Mouse (Mus musculus) cortical plate, adult 2 months (tissue): ENCODE data around the gene Arfip1.

Source experiments
- CTCF ChIP-seq: fragments of 200-500 bp; IDR thresholded peaks from 2 replicates; pipeline ENCODE4 v1.5.1; 2011; ENCODE audit warnings: mild to moderate bottlenecking, control low read depth, low read length; ENCODE audit not compliant: insufficient read depth; ENCODE audit errors: extremely low read depth
- POLR2A ChIP-seq: fragments of 200-500 bp; IDR thresholded peaks from 2 replicates; pipeline ENCODE4 v1.6.1; 2011; ENCODE audit warnings: mild to moderate bottlenecking, low read length, control low read depth; ENCODE audit not compliant: insufficient read depth; ENCODE audit errors: extremely low read depth

DNA sequence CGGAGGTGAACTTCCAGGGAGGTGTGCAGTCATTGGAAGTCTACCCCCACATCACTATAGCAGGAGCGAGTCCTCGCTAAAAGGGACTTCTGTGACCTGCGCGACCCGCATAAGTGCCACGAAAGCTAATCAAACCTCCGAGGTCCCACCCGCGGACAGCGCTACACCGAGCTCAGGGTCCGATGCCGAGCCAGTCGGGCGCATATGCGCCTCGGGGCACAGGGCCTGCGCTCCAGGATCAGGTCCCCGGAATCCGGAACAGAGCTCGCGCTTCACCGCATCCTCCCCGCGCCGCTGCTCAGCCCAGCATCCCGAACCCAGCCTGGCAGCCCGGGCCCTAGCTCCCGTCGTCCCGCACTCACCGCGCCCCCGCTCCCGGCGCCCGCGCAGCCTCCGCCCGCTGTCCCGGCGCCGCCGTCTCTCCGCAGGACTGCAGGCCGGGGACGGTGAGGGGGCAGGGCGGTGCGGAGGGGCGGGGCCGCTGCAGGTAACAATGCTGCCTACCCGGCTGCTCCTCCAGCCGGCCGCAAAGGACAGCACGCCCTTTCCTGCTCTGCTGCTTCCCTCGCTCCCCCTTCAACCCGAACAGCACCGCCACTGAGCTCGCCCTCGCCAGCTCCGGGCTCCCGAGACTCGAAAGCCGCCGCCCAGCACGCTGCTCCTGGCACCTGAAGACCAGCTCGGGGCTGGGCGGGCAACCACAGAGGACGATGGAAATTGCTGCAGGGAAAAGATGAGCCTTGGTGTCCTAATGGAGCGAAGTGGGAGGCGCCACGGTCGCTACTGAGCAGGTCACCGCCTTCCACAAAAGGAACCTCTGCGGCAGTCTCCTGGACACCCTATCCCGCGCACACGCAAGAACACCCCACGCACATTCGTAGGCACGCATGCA, 102.2 kb downstream of the Arfip1 start, which contains the start of gene Fhdc1:
- TF ChIP-seq CTCF (no peak), POLR2A (no peak)
